Mouse (Mus musculus) thymus, postnatal 10 days (tissue): ENCODE measurements at regions not wholly inside any gene's neighbourhood (a gene's known extent, or its start where the extent isn't known, plus 50 kb on each side); places are given as distances from the start of the nearest gene placed in this dataset.

Experiments used
- DNase-seq, 2 experiments: peaks; one replicate each; pipeline ENCODE4 v3.0.0; 2021; ENCODE audit warnings: low spot score in 2 of 2

DNA sequence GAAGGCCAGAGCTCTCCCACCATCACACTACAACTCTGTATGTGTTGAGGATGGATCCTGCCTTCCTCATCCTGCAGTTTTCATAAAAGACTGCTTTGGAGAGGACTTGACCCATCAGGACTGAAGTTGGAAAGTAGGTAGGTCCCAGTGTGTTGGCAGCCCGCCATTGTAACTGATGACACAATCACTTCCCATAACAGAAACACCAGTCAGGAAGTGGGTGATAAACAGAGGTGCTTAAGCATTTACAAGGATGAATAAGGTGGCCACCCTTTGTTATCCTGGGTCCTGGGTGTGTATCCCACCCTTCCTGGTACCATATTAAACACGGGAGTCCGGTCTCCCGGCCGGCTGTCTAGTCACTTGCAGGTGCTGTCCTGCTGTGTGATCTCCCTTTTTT, 118.3 kb downstream of the Snx10 start:
- no peak for DNase-seq

DNA sequence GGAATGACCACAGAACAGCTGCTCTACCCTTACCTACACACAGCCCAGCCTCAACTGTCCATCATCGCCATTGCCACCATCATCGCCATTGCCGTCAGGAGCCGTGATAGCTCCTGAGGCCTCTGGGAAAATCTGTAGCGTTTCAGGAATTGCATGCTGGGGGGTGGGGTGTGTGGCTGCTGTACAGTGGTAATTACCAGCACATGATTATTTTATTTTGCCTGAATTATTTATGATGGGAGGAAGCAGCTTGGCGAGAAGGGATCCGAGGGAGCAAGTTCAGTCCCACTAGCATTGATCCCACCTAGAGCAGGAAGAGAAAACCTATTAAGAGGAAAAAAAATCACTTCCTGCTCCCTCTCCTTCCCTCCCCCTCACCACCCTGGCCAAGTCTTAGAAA, 125.1 kb downstream of the Snx10 start:
- no peak for DNase-seq

DNA sequence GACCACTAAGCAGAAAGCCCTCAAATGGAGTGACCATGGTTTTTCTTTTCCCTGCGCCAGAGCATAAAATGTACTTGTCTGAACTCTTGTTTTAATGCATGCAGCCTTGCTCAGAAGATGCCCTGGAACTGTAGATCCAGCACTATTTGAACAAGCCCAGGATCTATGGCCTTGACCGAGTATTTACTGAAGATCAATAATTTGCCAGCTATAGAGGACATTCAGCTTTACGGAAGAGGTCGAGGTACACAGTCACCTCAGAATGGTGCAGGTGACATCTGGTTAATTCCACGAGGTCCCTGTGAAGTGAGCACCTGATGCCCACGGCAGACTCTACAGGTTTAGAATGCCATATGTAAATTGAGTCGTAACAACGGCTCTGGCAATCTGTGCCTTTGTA, 130.1 kb downstream of the Snx10 start:
- no peak for DNase-seq

DNA sequence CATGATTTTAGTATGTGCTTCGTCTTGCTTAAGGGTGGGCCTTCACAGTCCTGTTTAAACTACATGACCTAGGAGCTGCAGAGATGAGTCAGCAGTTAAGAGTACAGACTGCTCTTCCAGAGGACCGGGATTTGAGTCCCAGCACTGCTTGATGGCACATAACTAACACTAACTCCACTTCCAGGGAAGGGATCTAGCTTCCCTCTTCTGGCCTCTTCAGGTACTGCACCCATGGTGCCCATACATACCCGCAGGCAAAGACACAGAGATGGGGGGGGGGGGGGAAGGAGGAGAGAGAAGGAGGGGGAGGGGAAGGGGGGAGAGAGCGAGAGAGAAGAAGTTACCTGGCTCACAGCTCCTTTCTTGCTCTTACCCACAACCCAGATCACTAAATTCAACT, 131.3 kb downstream of the Snx10 start:
- no peak for DNase-seq

DNA sequence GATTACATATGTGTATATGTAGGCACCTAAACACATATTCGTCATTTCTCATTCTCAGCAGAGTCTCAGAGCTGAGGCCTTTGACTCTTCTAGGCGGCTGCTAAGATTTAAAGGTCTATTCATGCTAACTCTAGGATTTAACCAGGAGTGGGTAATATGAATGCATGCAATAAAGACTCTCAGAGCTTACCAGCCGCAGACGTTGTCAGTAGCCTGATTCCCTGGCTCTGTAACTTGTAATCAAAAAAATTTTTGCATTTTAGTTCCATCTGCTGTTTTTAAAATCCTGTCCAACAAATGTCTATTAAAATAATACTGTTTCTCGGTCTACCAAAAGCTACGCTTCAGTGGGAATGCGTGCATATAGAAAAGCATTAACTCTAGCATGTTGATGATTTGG, 132.4 kb downstream of the Snx10 start:
- no peak for DNase-seq

DNA sequence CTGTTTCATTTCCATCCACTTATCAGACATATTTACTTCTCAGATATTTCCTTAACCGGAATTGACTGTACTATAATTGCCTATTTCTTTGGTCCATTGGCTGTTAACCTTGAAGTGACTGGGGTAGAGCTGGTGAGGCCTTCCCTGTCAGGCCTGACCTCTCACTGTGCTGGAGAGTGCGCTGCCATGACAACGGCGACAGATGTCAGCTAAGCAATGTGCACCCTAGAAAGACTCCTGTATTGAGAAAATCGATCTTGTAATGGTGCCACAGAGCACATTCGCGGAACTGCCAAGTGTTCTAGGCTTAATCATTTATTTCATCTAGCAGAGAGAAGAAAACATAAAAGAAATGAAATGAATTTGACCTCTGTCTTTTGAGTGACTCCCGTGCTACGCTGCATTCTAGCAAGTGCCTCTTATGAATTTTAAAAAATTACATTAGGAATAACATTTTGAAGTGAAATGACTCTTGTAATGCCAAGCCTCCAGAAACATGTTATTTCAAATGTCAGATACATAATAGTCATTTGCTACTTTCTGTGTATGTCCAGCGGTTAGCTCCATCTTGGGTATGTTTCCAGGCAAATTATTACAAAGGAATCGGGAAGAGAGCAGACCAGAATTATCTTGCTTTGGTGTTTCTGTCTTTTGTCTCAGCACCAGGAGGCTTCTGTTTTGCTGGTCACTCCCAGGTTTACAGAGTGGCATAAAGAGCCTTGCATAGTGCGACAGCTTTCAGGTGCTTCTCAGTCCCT, 133.4 kb downstream of the Snx10 start:
- no peak for DNase-seq

DNA sequence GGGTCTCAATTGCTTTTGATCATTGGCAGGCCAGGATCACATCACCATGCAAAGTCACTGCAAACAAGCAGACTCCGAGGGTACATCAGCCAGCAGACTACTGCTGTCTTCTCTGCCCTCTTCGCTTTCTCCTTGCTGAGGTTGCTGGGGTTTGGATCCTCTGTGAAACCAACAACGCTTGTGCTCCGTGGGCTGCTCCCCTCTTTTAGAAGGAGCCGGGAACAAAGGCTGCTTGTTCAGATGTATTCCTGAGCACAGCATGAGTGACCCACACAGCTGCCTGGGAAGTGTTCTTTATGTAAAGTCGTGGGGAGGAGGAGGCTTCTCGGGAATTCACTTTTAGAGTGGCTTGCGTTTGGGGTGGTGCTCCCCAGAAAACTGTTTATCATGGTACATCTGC, 134.7 kb downstream of the Snx10 start:
- DNase-seq = no peak

DNA sequence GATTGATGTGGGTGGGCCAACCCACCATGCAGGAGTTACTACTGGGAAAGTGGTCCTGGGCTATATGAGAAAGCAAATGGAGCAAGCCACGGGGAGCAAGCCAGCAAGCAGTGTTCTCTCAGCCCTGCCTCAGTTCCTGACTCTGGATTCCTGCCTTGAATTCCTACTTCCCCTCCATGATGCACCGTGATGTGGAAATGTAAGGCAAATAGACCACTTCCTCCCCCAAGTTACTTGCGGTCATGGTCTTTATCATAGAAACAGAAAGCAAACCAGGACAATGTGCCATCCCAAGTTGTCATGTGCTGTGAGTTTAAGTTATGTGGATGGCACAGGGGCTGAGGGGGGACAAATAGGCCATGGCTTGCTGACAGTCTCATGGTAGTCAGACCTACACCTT, 139.5 kb downstream of the Snx10 start:
- no peak for DNase-seq

DNA sequence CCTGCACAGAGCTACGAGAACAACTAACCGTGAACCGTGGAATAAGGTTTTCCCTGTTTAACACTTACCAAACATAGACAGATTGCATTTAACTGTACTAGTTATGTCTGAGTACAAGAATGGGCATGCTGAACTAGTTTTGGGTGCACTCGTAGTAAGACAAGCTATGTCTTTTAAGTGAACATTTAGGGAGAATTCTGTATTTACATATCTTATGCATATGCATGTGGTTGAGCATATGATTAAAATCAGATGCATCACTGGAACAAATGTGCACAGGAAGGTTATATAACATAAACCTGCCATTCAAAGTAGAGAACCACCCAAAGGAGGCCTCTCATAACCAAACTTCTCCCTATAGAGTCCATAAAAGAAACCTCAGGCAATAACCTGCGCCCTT, 140.3 kb downstream of the Snx10 start:
- DNase-seq = no peak

DNA sequence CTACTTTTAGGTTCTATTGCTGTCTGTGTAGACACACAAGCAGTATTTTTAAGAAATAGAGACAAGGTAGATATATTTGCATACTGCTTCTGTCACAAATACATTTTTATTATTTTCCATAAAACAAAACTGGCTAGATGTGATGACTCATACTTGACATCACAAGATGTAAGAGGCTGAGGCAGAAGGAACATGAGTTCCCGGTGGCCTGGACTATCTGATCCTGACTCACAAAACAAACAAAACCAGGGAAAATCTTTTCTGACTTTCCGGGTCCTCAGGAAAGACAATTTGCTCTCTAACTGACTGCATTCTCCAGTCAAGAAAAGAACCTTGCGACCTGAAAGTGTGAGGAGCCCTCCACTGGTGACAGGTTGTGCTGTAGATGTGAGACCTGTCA, 143.3 kb downstream of the Snx10 start:
- no peak for DNase-seq

DNA sequence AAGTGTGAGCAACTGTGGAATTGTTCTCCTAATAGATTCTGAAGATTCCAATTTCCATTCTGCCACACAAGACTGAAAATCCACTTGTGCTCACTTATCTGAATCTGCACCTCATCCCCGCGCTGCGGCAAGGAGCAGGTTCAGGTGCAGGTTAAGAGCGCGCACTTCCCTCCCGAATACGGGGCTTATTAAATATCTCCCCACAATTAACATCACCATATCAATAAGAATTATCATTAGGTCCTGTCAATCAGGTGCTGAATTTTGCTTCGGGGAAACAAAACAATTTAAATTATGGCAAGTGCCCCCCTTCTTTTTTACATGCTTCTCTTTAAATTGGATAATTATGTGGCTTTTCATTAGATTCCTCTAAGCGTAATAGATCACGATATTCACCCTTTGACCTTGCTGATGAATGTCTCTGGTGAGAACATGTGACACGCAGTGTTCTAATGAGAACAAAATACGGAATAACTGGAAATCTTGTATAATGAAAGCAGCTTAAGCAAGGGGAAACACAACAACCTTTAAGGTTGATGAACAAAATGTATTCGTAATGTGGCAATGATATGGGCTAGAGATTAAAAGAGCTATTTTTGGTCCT, 151.7 kb downstream of the Snx10 start:
- no peak for DNase-seq

DNA sequence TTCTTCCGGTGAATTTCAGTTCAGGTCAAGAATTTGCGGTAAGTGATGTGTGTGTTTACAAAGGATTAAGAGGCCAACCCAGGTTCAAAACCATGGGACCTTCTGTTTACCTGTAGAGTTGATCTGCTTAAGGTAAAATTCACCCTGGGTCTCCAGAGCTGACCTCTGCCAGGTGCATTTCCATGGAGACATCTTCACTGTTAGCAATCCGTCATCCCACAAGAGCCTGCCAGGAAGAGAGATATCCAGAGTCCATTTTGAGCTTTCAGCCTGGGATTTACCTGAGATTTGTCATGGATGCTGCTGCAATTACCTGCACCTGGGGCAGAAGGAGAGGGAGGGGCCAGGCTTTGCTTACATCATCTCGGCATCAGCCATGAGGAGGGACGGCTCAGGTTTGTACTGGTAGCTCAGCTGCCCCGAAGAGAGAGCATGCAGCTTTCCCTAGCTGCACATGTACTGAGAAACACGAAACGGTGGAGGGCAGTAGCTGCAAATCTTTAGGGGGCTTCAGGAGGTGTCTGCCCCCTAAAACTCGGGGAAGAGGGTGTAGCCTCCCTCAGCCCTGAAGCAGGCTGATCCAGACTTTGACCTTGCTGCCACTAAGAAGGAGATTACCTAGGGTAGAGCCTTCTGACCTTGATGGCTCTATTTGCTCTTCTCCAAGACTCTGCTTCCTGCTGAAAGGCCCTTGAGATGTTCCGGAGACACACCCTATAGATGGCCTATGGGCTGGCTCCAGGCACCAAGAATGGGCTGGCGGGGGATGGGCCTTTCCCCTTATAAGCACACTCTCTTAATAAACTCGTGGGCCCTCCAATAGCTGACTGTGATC, 153.7 kb downstream of the Snx10 start:
- no peak for DNase-seq

DNA sequence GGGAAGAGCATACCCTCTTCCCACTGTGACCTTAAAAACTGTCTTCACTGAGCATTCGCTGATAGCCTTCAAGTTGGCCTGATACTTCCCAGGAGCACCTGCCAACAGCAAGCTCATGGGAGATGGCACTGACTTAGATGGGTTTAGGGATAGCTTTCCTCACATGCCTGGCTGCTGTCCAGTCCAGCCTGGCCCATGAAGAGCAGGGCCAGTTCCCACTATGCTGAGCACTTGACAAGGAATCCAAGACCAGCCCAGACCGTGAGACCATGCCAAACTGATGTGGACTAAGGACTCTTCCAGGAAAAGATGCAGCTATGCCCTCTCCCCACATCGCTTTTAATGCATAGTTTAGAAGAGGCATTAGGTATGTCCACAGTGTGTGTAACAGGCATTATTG, 155.0 kb downstream of the Snx10 start:
- no peak for DNase-seq

DNA sequence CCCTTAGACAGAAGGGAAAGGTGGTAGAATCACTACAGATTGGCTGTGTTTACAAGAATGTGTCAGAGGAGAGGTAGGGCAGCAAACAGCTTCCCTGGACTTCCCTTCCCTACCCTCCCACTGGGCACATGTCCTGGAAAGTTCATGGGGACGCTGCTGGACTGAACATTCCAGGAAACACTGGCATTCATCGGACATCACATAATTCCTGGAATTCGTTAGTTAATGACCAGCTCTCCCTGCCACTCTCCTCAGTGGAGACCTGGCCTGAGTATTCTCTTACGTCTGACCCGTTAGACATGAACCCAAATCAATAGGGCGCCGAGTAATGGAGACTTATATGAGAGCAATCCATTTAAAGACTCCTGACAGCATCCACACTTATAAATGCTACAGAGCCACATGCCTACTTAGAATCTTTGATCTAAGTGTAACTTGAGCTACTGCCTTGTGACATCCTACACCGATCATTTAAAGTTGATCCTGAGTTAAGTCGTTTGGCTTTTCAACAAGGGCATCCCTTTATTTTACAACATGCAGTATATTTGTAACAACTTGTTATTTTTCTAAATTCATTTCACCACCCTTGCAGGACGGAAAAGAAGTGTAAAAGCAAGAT, 156.6 kb downstream of the Snx10 start:
- no peak for DNase-seq

DNA sequence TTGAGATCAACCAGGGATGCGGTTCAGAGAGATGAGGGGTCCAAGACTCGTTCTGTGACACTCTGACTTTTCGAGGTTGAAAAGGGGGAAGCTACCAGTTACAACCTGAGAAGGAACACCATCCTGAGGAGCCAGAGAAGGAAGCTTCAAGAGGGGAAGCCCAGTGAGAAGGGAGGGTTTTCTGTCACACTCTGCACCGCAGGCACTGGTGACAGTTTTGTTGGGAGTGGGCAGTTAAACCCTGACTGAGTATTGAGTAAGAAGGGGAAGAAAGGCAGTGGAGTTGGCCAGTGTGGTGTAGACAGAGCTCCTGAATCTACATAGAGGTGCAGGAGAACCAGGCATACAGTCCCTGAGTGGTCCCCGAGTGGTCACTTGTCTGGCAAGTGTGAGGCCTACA, 159.4 kb downstream of the Snx10 start:
- no peak for DNase-seq

DNA sequence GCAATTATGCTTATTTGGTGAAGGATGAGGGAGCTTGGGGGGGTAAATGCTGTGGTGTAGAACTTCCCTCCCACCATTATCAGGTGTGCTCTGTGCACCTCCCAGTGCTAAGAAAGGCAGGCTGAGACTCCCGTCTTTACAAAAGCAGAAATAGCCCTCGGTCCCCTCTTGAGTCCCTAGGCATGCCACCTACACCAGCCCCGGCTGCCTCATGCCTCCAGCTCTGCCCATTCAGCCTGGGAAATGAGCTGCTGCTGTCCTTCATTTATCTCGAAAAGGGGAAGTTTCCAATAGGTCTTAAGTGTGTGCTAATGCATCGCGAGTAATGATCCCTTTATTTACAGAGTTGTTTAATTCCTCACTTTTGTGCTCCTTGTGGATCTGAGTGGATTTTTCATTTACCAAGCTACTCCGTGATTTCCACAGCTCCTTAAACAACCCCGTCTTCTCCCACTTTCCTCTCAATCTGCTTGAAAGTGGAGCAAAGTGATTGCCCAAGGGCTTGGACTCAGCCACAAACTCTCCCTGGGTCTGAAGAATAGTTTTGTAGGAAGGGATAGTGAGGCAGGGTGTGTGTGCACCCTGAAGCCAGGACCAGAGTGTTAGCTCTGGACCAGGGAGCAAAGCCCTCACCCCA, 162.1 kb downstream of the Snx10 start:
- no peak for DNase-seq

DNA sequence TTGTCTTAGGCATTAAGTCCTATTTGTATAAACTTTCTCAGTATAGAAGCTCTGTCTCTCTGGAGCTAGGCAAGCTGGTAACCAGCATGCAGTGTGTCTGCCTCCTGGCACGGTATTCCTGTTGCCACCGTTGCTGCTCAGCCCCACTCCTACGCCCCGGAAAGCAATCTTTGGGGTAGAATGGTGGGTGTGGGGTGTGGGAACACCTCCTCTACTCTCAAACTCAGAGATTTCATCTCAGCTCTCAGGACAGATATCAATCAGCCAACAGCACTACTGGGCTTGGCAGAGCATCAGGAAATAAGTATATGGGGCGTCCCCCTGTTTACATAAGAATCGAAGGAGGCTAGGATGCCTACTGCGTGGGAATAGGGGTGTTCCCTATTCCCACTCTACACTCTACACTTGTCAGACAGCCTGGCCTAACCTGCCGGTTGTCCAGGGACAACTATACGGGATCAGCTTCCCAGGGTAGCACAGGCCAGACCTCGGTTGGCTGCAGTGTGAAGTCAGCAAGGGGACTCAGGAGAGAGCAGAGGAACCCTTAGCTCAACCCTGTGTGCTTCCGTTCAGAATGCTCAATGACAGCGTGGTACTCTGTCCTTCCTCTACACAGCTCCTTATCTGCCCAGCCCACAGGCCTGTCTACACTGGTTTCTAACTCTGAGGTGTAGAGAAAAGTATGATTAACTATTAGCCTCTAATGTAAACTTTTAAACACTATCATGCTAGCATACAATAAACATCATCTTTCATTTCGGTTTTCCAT, 167.3 kb downstream of the Snx10 start:
- DNase-seq = no peak

DNA sequence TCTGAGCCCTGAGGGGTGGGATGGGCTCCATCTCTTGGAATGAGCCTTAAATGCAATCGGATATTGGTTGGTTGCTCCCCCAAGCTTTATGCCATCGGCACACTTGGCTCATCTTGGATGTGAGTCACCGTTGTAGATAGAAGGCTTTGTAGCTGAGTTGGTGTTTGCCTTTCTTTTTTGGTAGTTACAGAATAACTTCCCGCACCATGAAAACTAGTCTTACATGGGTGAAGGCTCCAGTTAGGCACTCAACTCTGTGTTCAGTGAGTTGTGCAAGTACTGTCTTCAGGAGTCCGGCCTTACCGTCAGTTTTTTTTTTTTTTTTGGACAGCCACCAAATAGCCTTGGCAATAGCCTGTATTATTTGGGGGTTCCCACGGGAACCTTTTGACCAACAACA, 170.3 kb downstream of the Snx10 start:
- DNase-seq = no peak

DNA sequence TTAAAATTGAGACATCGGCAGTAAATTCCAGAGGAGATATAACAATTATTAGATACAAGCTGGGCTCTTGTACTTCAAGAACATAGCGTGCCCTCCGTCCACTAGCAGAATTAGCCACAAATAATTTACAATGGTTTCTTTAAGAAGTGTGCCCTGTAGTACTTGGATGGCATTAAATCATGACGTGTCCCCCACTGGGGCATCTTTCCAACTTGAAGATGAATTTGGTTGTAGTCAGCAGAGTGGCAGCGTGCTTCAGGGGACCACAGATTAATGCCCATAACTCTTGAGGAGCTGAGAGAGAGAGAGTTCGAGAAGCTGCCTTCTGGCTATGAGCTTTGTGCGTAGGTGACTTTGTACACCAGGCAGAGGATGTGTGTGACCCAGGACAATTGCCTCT, 172.7 kb downstream of the Snx10 start:
- no peak for DNase-seq

DNA sequence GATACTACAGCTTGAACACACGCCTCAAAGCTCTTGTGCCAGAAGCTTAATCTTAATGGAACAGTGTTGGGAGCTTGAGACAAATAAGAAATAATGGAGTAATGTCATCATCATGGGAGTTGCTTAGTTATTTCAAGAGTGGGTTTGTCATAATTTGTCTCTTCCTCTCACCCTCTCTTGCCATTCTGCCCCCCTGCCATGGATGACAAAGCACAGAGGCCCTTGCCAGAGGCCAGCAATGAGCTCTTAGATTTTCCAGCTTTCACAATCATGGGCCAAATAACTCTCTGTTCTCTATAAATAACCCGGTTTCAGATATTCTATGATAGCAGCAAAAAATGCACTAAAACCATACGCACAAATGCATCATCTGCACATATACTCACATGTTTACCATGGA, 174.1 kb downstream of the Snx10 start:
- DNase-seq = no peak

DNA sequence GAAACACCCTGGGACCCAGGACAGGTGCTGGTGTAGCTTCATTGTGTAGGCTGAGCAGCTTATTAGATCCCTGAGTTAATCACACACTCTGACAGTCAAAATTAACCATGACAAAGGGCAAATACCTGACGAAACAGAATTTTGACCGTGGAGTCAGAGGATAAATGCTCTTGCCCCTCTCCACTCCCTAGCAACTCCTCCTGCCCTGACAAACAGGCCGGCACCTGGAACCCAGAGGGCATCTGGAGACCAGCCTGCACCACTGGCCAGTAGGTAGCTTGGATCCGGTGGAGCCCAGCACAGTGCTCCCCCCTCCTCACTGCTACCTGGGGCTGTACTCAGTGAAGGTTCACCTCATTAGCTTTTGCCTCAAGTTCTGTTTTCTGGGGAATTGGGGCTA, 174.5 kb downstream of the Snx10 start:
- no peak for DNase-seq
